29 mouse cellular contexts compared by ENCODE assay signal in the genomic region with DNA sequence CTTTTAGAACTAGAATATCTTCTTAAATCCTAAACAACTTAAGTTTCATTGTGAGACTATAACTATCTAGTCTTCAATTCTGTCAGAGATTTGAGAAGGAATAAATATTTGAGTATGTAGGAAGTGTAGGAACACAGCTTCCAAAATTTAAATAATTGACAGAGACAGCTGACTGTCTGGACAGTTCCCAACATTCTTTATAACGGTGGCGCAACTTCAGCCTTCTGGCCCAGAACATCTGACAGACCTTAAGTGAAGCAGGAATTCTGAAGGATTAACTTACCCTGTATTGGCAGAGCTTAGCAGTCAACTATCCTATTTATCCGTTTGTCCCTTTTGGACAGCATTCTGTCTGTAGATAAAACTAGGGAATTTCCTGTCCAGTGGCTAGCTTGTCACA. TPM values are rescaled to one million over a fixed set of nuclear protein-coding genes. Genes with fewer than 3 reads are reported as not detected.
A peak's percentile ranks its signal among the peaks of the same experiment; 100 is the strongest.
DNase-seq lines count a peak whose midpoint lies in the region; ATAC-seq and TF ChIP-seq lines count a peak whose summit lies in the region.
"Had no signal": no experiment of that assay in that cellular context is flagged by ENCODE, and none has a peak within 500 bp of the region (broad histone marks: within the 10 kb centered on the region; RNA-seq: fewer than 3 reads in every experiment).

No protein-coding gene starts in this region.

- no peak for ATAC-seq in kidney, embryonic 16.5 days (ENCODE audit: low FRiP score, low TSS enrichment)
- ATAC-seq in lung, postnatal 0 days: no peak
- no peak for ATAC-seq in frontal cortex, adult (ENCODE audit: low TSS enrichment)
- ATAC-seq: forebrain, postnatal 0 days; midbrain, embryonic 15.5 days had no signal

- no peak overlapping the region for H3K4me3 ChIP-seq in gastrocnemius, adult 2 months
- H3K4me3 ChIP-seq in kidney, embryonic 16.5 days (ENCODE audit: low read length): no peak overlapping the region
- H3K4me3 ChIP-seq in lung, postnatal 0 days (ENCODE audit: low read depth, low read length): no peak overlapping the region
- no peak overlapping the region for H3K4me3 ChIP-seq in lung, adult 2 months (replicated peaks; ENCODE audit: extremely low read depth, low read depth, low read length)
- H3K4me3 ChIP-seq: embryonic facial prominence, embryonic 15.5 days; forebrain, embryonic 12.5 days; hindbrain, embryonic 10.5 days; hindbrain, embryonic 15.5 days; layer of hippocampus, adult 2 months; left cerebral cortex, adult 2 months; limb, embryonic 13.5 days; lung, embryonic 15.5 days; midbrain, embryonic 15.5 days had no signal

- H3K4me2 ChIP-seq in kidney, embryonic 16.5 days (replicated peaks; ENCODE audit: low read depth, low read length): no peak overlapping the region
- H3K4me2 ChIP-seq in lung, postnatal 0 days (replicated peaks; ENCODE audit: low read depth, low read length): no peak overlapping the region
- H3K4me2 ChIP-seq: embryonic facial prominence, embryonic 15.5 days; forebrain, embryonic 12.5 days; hindbrain, embryonic 15.5 days; limb, embryonic 13.5 days; lung, embryonic 15.5 days; midbrain, embryonic 15.5 days had no signal

- no peak for TF ChIP-seq POLR2A in lung, adult 2 months (IDR thresholded peaks at IDR 0.05; ENCODE audit: borderline replicate concordance, extremely low read depth, low read depth, low read length)

- H3K9ac ChIP-seq in kidney, embryonic 16.5 days (replicated peaks; ENCODE audit: low read length): no peak overlapping the region
- H3K9ac ChIP-seq in lung, postnatal 0 days (replicated peaks; ENCODE audit: low read depth): no peak overlapping the region
- H3K9ac ChIP-seq: embryonic facial prominence, embryonic 15.5 days; forebrain, embryonic 12.5 days; forebrain, postnatal 0 days; hindbrain, embryonic 15.5 days; limb, embryonic 13.5 days; liver, embryonic 14.5 days; lung, embryonic 15.5 days; midbrain, embryonic 15.5 days had no signal

- no peak for TF ChIP-seq EP300 in lung, postnatal 0 days (IDR thresholded peaks at IDR 0.05)

- no peaks in the 10 kb centered on the region for H3K4me1 ChIP-seq in kidney, embryonic 16.5 days (ENCODE audit: insufficient read depth, low read length)
- no peaks in the 10 kb centered on the region for H3K4me1 ChIP-seq in lung, postnatal 0 days (ENCODE audit: insufficient read depth, low read depth, low read length)
- H3K4me1 ChIP-seq in lung, adult 2 months (ENCODE audit: control insufficient read depth, insufficient read depth, low read length): peaks cover 9% of the 10 kb centered on the region
- H3K4me1 ChIP-seq: embryonic facial prominence, embryonic 15.5 days; forebrain, embryonic 12.5 days; hindbrain, embryonic 10.5 days; hindbrain, embryonic 15.5 days; limb, embryonic 13.5 days; midbrain, embryonic 15.5 days had no signal

- intact Hi-C loops in gastrocnemius, adult 2 months (cut with DNase I): no loop called here

- DNase-seq in gastrocnemius, adult 2 months: peak; percentile 49
- no peak for DNase-seq in gastrocnemius, postnatal 4 days (ENCODE audit: low spot score in 2 of 2)
- DNase-seq in kidney, adult 9 months: peak; percentile 54
- peak; percentile 29 for DNase-seq in lung, postnatal 0 days (ENCODE audit: low spot score)
- no peak for DNase-seq in lung, adult 2 months
- peak; percentile 56 for DNase-seq in skeletal muscle tissue, adult 2 months (ENCODE audit: low read depth, low spot score)
- DNase-seq: adrenal gland, adult 2 months; adrenal gland, postnatal 36 days; cerebellum, adult 18-20 months; cerebellum, postnatal 10 days; forebrain, postnatal 0 days; gastrocnemius, postnatal 36 days; heart, postnatal 14 days; right cerebral cortex, postnatal 25 days; spleen, adult 18-20 months; thymus, postnatal 14 days had no signal

- no peaks in the 10 kb centered on the region for H3K27me3 ChIP-seq in kidney, embryonic 16.5 days (ENCODE audit: insufficient read depth, low read length)
- H3K27me3 ChIP-seq in lung, postnatal 0 days (replicated peaks; ENCODE audit: insufficient read depth, low read length): no peaks in the 10 kb centered on the region
- H3K27me3 ChIP-seq: embryonic facial prominence, embryonic 15.5 days; forebrain, embryonic 12.5 days; hindbrain, embryonic 15.5 days; lung, embryonic 15.5 days; midbrain, embryonic 15.5 days had no signal

- H3K36me3 ChIP-seq in kidney, embryonic 16.5 days (ENCODE audit: insufficient read depth, low read length): no peaks in the 10 kb centered on the region
- H3K36me3 ChIP-seq in lung, postnatal 0 days (ENCODE audit: insufficient read depth, low read length): no peaks in the 10 kb centered on the region
- H3K36me3 ChIP-seq: embryonic facial prominence, embryonic 15.5 days; forebrain, embryonic 12.5 days; hindbrain, embryonic 10.5 days; hindbrain, embryonic 15.5 days; limb, embryonic 13.5 days; lung, embryonic 15.5 days; midbrain, embryonic 15.5 days had no signal

- no peaks in the 10 kb centered on the region for H3K9me3 ChIP-seq in kidney, embryonic 16.5 days (ENCODE audit: low read length)
- H3K9me3 ChIP-seq in lung, postnatal 0 days (ENCODE audit: low read length): no peaks in the 10 kb centered on the region
- H3K9me3 ChIP-seq: embryonic facial prominence, embryonic 15.5 days; forebrain, embryonic 12.5 days; hindbrain, embryonic 10.5 days; hindbrain, embryonic 15.5 days; limb, embryonic 13.5 days; lung, embryonic 15.5 days; midbrain, embryonic 15.5 days had no signal

- H3K27ac ChIP-seq in gastrocnemius, adult 2 months: peak overlapping the region; percentile 81
- no peak overlapping the region for H3K27ac ChIP-seq in kidney, embryonic 16.5 days (ENCODE audit: low read length)
- no peak overlapping the region for H3K27ac ChIP-seq in lung, postnatal 0 days (ENCODE audit: low read length)
- H3K27ac ChIP-seq: embryonic facial prominence, embryonic 15.5 days; forebrain, embryonic 12.5 days; hindbrain, embryonic 10.5 days; hindbrain, embryonic 15.5 days; kidney, postnatal 0 days; layer of hippocampus, adult 2 months; left cerebral cortex, adult 2 months; limb, embryonic 13.5 days; liver, embryonic 14.5 days; lung, embryonic 15.5 days; midbrain, embryonic 15.5 days had no signal

- TF ChIP-seq CTCF in gastrocnemius, adult 2 months (IDR thresholded peaks at IDR 0.05): no peak
- TF ChIP-seq CTCF in lung, postnatal 0 days (IDR thresholded peaks at IDR 0.05): no peak
- TF ChIP-seq CTCF in lung, adult 2 months (IDR thresholded peaks at IDR 0.05; ENCODE audit: insufficient read depth, low read length): no peak

- 71% methylated on average over 3 of the region's 3 CpGs for WGBS in kidney, embryonic 16.5 days
- WGBS in lung, postnatal 0 days: 47% methylated on average over 3 of the region's 3 CpGs
- 43% methylated on average over 3 of the region's 3 CpGs for WGBS in lung, adult 2 months

RNA-seq across cellular contexts. Expression of gene Slc25a36, which starts 47.5 kb away (rescaled TPM):
- 10 to 100 TPM; 33.6 to 52.7 TPM for total RNA-seq in gastrocnemius, adult 2 months (2021)
- 10 to 100 TPM; 66.9 to 75.1 TPM for total RNA-seq in gastrocnemius, postnatal 4 days (2021)
- polyA plus RNA-seq in kidney, embryonic 16.5 days (2015; fragmentation: Nextera tagmentation; extraction: Ambion mirVana): 64.4 and 76.5 TPM in 2 replicates
- 54.1 and 63.7 TPM in 2 replicates for polyA plus RNA-seq in lung, postnatal 0 days (2015; fragmentation: Nextera tagmentation; extraction: Ambion mirVana)
- 17.0 and 31.9 TPM in 2 replicates for polyA plus RNA-seq in lung, adult 2 months (2012; rRNA removed)

Comparison
In these comparisons a context has a peak if more than half of its experiments do, and no peak if none do; other contexts are left out.
1. DNase-seq: peak in gastrocnemius, adult 2 months (single experiment), kidney, adult 9 months (single experiment), lung, postnatal 0 days (single experiment) and skeletal muscle tissue, adult 2 months (single experiment); none in gastrocnemius, postnatal 4 days (0 of 2) and lung, adult 2 months (single experiment).